Mouse (Mus musculus) telencephalon, adult 2 months (tissue): ENCODE measurements at regions not wholly inside any gene's neighbourhood (a gene's known extent, or its start where the extent isn't known, plus 50 kb on each side); places are given as distances from the start of the nearest gene placed in this dataset.

ENCODE experiments used
- DNase-seq: peaks from one replicate; pipeline ENCODE4 v3.0.0-alpha.2; 2011; ENCODE audit warnings: low read depth, low spot score

- no peak for DNase-seq
Observed at GRCm38 (mm10) chr17:83135441-83136120, 79.5 kb upstream of the Pkdcc start.

- DNase-seq, result no peak
Observed at GRCm38 (mm10) chr17:83136267-83136666, 78.8 kb upstream of the Pkdcc start.

- DNase-seq, result no peak
Observed at GRCm38 (mm10) chr17:83137720-83138119, 77.4 kb upstream of the Pkdcc start.

- no peak for DNase-seq
Observed at GRCm38 (mm10) chr17:83138493-83139417, 76.3 kb upstream of the Pkdcc start.

- no peak for DNase-seq
Observed at GRCm38 (mm10) chr17:83148371-83148929, 66.6 kb upstream of the Pkdcc start.

GRCm38 (mm10) chr17:83149336-83149735, 65.8 kb upstream of the Pkdcc start:
- DNase-seq, result no peak

GRCm38 (mm10) chr17:83155106-83155505, 60.0 kb upstream of the Pkdcc start:
- no peak for DNase-seq

GRCm38 (mm10) chr17:83156682-83157081, 58.4 kb upstream of the Pkdcc start:
- DNase-seq, result no peak

GRCm38 (mm10) chr17:83158053-83158452, 57.0 kb upstream of the Pkdcc start:
- no peak for DNase-seq

- no peak for DNase-seq
Observed at GRCm38 (mm10) chr17:83158652-83159051, 56.4 kb upstream of the Pkdcc start.

- no peak for DNase-seq
Observed at GRCm38 (mm10) chr17:83159634-83160033, 55.5 kb upstream of the Pkdcc start.

- DNase-seq, result no peak
Observed at GRCm38 (mm10) chr17:83160296-83160695, 54.8 kb upstream of the Pkdcc start.

GRCm38 (mm10) chr17:83161731-83162130, 53.4 kb upstream of the Pkdcc start:
- DNase-seq, result no peak

GRCm38 (mm10) chr17:83163952-83164560, 51.0 kb upstream of the Pkdcc start:
- no peak for DNase-seq

GRCm38 (mm10) chr17:83164728-83165127, 50.4 kb upstream of the Pkdcc start:
- no peak for DNase-seq

GRCm38 (mm10) chr17:83165140-83165539, 50.0 kb upstream of the Pkdcc start:
- no peak for DNase-seq
